Mouse (Mus musculus): Measurements from ENCODE around the gene AL732309.1. TPM values are rescaled to one million over a fixed set of nuclear protein-coding genes. Genes with fewer than 3 reads are reported as not detected.

The AL732309.1 gene
- total RNA-seq (2023) = 10 to 100 TPM in 1 of 2 experiments, 1 to 10 TPM in 1; 9.0 to 11.1 TPM

DNA sequence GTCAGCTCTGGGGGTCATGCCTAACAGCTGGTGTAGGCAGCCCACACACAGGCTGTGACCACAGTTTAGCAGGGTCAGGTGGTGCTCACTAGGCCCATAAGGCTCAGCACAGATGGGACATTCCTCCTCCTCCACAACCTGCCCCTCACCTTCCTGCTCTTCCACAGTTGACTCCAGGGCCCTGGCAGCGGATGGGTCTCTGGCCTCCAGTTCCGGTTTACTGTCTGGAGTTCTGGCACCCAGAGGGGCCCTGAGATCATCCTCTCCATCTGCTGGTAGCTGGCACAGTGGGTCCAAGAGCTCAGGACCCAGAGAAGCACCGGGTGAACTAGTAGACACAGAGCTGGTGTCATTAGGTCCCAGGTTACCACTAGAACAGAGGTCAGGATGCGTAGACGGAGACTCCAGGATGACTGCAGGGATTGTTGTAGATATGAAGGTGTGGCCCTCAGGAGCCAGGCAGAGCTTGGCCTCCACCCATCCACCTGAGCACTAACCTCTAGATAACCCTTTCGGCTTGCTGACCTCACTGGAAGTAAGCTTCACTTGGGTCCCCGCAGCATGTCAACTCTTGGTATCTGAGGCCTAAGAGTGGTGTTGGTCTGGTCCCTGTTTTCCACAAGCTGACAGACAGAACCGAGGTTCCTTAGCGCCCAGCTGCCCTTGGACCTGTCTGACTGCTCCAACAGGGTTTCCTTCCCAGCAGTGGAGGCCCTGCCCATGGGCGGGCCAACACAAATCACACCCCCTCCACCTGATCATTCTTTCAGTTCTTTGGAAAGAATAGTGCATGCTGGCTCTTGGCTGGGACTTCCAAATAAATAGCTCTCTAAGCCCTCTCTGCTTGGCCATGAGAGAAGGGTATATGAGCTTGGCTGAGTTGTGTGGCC is at the start of gene AL732309.1:
AL732309.1 (minus strand) TSS at position 681 of the 890 bp plus-strand sequence.

DNA sequence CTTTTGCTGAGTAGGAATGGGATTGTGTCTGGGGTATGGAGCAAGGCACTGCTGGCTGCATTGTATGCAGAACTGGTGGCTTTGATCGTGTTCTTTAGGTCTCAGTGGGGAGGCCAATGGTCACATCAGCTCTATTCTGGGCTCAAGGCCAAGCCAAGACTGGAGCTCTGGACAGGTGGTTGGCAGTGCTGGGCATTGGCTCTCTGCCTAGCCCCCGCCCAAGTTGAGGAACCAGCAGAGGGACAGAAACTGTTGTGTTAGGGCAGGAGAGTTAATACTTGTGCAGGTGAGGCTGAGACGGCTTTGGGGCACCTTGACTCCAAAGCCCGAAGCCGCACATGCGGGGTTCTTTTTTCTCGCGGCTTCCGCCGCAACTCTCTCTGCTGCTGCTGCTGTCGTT is 43.0 kb upstream of the AL732309.1 start, which contains the start of gene Lrrc26:
Lrrc26 (plus strand) TSS at position 265 of the 400 bp plus-strand sequence.

DNA sequence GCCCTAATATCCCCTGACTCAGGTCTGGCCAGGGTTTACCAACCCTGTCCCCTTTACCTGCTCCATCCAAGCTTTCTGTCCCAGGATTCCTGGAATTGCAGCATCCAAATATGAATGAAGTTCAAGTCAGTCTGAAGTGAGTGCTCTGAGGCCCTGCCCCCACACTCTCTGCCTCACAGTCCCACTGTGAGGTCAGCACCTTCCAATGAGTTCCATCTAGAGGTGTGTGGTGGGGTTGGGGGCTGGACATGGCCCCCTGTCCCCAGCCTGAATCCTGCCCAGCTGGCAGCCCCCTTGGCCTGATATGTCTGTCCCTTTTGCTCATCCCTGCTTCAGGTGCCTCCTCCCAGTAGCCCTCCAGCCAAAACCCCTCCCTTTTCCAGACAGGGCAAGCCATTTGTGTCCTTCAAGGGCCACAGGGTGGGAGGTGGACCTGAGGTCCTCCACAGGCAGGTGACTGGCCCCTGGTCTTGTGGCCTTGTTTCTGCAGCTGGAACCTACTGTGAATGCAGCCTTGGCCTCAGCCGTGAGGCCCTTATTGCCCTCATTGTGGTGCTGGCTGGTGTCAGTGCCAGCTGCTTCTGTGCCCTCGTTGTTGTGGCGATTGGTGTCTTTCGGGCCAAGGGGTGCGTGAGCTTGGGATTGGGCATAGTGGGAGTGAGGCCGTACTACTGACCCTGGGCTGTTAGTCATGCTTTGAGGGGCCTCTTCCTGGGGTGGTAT is 41.4 kb upstream of the AL732309.1 start, which contains the start of gene Tmem210:
Tmem210 (plus strand) TSS at position 219 of the 723 bp plus-strand sequence.

DNA sequence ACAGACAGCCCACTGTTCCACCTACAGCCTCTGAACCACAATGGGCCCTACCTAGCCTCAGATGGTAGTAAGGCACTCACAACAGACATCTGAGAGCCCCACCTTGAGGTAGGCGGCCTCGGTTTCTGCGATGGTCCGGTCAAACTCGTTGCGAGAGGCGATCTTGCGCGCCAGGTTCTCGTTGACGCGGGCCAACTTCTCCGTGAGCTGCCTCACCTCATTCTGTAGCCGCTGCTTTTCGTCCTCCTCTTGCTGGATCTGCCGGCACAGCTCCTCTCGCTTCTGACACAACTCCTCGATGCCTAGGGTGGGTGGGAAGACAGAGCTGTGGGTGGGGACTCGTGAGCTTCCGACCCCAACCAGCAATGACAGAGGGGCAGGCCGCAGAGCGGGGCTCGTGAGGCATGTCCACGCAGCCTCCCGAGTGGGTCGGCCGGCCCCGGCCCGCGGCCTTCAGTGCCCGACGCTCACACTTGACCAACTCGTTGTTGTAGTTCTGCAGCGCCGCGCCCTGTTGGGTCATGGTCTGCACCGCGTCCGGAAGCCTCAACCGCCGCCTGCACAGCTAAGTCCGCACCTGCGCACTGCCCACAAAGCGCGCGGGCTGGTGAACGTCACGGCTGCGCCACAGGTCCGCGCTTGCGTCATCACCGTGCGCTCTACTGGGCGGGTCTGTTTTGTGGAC is 25.3 kb upstream of the AL732309.1 start, which contains the start of the genes Ssna1 and Anapc2:
Ssna1 (minus strand) TSS at position 612 of the 685 bp plus-strand sequence.
Anapc2 (plus strand) TSS at position 652 of the 685 bp plus-strand sequence.

DNA sequence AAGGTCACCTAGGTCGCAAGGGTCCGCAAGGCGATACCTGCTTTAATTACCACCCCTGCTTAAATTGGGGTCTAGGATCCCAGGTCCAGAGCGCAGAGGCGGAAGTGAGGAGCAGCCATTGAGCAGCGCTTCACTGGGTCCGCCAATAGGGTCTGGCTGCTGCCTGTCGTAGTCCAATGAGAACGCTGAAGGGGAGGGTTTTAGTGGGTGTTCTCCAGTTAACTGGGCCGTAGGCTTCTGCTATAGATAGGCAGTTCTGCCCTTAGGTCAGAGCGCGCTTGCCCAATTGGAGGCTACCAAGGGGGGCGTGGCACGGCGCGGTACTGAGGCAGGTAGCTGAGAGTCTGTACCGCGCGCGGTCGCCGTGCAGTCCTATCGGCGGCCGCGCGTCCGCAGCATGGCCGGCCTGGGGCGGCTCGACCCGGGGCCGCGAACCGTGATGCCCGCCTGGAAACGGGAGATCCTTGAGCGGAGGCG is 15.7 kb upstream of the AL732309.1 start, which contains the start of gene Tprn:
Tprn (plus strand) TSS at position 328 of the 477 bp plus-strand sequence.

DNA sequence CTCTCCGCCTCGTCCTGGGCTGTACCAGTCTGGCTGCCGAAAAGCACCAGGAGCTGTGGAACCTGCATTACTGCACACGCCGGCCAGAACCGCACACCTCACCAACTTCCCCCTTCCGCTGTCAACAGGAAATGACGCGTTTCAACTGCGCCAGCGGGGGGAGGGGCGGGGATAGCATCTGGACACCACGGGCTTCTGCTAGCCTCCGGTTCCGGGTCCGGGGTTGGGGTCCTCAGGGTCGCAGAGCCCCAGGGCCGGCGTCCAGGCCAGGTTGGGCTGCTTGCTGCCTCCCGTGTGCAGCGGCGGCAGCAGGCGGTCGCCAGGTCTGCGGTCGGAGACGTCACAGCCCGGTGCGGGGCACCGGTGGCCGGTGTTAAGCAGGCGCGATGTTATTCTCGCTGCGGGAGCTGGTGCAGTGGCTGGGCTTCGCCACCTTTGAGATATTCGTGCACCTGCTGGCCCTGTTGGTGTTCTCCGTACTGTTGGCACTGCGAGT is 8.7 kb upstream of the AL732309.1 start, which contains the start of gene Tmem203:
Tmem203 (plus strand) TSS at position 156 of the 496 bp plus-strand sequence.

DNA sequence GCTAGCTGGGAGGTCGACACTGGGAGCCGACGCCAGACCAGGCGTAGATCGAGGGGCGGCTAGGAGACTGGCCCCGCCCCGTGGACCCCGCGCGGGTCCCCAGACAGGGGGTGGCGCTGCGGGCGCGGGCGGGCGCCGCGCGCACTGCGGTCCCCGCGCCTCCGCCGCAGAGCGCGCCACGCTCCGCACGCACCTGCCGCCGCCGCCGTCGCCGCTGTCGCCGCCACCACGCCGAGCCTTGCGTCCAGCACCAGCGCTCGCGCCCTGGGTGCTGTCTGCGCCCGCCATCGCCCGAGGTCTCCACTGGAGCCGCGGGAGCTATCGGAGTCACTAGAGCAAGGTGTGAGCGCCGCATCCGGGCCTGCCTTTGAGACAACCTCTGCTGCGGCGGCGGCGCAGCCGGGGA is 4.6 kb downstream of the AL732309.1 start, which contains the start of the genes Rnf208 and Cysrt1:
Rnf208 (plus strand) TSS at position 155 of the 406 bp plus-strand sequence.
Cysrt1 (minus strand) TSS at position 352 of the 406 bp plus-strand sequence.

DNA sequence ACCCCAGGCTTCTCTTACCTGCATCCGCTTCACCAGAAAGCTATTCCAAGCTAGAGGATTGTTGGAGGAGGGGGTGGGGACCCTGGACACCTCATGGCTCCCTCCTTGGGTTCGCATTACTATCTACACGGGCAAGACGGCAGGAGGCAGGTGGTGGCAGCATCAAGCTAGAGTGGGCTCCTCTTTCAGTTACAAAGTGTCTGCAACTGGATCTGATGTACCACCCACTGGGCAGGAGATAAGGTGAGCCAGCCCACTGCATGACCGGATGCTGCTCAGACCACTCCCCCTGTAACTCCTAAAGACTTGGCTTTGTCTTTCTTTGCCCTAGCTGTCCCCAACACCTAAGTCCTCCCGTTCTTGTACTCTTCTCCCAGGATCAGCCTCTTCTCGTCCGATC is 10.0 kb downstream of the AL732309.1 start, which contains the start of gene Rnf224:
Rnf224 (minus strand) TSS at position 174 of the 400 bp plus-strand sequence.

DNA sequence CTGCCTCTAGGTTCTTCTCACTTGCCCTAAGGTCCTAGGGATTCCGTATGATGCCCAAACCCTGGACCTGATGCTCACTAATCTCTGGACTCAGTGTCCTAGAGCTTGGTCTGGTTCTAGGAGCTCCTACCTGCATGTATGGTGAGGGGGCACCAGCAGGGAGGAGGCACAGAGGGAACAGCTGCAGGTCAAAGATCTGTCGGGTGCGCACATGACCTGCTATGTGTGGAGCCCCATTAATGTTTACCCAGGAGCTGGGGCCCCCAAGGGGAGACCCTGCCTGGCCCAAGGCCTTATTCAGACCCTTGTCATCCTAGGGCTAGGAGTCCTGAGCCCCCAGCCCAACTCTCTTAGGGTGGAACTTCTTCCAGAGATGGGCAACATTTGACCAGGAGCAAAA is 12.6 kb downstream of the AL732309.1 start, which contains the start of gene Slc34a3:
Slc34a3 (minus strand) TSS at position 315 of the 400 bp plus-strand sequence.

DNA sequence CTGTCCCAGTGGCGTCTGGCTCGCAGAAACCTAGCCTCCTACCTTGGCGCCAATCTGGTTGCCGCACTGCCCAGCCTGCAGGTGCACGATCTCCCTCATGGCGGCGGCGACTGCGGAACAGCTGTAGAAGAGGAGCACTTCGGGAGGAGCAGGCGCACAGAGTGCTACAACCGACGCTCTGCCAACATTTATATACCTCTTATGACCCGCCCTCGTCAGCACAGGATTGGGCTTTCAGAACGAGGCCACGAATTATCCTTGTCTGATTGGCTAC is 22.2 kb downstream of the AL732309.1 start, which contains the start of gene Tubb4b:
Tubb4b (minus strand) TSS at position 211 of the 274 bp plus-strand sequence.

DNA sequence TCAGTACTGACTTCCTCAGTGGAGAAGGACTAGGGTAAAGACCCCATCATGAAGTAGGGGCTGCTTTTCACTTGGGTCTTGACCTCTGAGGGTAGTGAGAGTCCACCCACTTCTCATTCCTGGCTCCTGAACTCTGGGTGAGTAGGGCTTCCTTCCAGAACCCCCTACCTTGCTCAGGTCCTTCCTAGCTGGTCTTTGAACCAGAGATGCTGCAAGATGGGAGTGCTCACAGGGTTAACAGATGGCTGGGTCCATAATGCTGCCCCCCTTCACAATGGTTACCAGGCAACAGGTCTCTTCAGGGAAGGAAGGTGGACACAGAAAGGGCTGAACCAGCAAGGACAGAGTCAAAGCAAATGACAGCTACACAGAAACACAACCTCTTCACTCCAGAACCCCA is 28.2 kb downstream of the AL732309.1 start, which contains the start of gene Fam166a:
Fam166a (plus strand) TSS at position 301 of the 400 bp plus-strand sequence.

DNA sequence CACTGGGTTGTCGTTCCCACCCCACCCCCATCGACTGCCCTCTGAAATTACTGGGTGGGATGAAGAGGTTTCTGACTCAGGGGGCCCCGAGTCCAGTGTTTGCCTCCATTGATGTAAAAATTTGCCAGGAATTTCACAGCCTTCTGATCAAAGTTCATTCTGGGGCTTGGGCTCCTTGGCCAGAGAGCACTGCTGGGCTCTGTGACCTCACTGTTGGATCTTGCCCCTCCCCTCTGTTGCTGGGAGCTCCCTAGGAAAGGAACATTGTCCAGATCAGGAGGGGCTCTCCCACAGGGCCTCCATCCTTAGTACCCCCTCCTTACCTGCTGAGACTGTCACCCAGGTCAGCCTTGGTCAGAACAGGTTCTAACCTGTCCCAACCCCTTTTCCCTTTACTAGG is 32.2 kb downstream of the AL732309.1 start, which contains the start of gene Stpg3:
Stpg3 (minus strand) TSS at position 194 of the 400 bp plus-strand sequence.

DNA sequence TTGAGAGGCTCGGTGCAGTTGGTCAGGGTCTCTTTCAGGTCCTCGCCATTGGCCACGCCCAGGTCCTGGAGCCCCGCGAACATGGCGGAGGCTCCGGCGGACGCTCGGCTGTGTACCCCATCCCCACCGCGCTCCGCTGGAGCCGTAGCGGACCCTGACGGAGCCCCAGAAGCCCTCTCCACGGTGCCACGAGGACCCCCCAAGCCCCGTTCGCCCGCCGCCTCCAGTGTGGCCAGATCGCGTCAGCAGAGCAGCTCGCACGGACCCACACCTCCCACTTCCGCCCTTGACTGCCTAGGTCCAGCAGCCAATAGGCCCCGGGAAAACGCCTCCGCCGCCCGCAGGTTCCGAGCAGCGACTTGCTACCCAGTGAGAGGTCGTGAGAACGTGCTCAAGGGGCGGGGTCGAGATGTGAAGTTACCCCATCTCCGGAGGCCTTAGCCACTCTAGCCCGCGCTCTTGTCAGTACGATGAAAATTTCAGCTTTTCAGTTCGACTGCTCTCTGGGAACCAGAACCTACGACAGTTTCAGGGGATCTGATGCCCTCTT is 35.5 kb downstream of the AL732309.1 start, which contains the start of gene Nelfb:
Nelfb (minus strand) TSS at position 369 of the 550 bp plus-strand sequence.

DNA sequence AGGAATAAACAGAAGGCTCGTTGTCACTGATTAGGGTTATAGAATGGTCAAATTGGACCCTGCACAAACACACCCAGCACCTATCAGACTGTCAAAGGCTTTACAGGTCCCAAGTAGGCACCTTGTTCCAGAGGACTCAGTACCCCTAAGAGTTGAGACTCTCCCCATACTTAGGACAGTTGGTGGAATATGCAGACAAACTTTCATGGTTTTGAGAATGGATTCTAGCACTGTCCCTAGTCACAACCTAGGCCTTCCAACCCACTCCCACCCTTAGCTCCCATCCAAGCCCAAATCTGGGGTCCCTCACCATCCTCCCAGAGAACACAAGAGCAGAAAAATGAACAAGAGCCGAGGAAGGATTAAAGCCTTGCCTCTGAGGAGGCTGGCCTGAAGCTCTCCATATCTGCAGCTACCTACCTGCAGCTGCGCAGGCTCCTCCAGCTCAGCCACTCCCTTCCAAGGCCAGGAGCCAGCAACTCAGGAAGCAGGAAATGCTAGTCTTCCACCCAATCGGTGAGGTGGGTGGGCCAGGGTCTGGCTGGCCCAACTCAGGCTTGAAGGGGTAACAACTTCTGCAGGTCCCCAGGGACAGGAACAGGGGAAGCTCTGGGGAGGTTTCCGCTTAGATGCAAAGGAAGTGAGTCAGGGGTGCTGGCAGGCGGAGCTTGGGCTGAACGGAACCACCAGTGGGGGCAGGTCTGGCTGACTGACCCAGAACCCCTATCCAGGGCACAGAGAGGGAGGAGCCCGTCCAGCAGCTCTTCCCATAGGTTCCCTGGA is 50.3 kb downstream of the AL732309.1 start, which contains the start of gene Tor4a:
Tor4a (minus strand) TSS at position 715 of the 783 bp plus-strand sequence.

Other genes starting within 250 kb of the AL732309.1 start
- gene Nsmf, start 192.5 kb downstream of the AL732309.1 start, total RNA-seq (2023) = 10 to 100 TPM; 26.3 to 27.9 TPM
- gene Entpd8, start 166.6 kb downstream of the AL732309.1 start, total RNA-seq (2023) = not detected
- gene Noxa1, start 151.7 kb downstream of the AL732309.1 start, total RNA-seq (2023) = under 1 TPM; 0.35 to 0.71 TPM
- 1 to 10 TPM; 2.8 to 5.0 TPM for gene Nrarp, start 66.1 kb downstream of the AL732309.1 start, total RNA-seq (2023)
- gene Tor4a, start 50.0 kb downstream of the AL732309.1 start, total RNA-seq (2023) = 10 to 100 TPM; 35.7 to 39.1 TPM
- gene Nelfb, start 35.4 kb downstream of the AL732309.1 start, total RNA-seq (2023) = 10 to 100 TPM; 74.8 to 89.9 TPM
- under 1 TPM in 1 of 2 experiments, not detected in 1; 0.50 TPM for gene Stpg3, start 32.2 kb downstream of the AL732309.1 start, total RNA-seq (2023)
- gene Fam166a, start 28.1 kb downstream of the AL732309.1 start, total RNA-seq (2023) = not detected
- gene Tubb4b, start 22.2 kb downstream of the AL732309.1 start, total RNA-seq (2023) = 100 to 1,000 TPM; 122 to 138 TPM
- gene Slc34a3, start 12.5 kb downstream of the AL732309.1 start, total RNA-seq (2023) = not detected
- gene Rnf224, start 10.1 kb downstream of the AL732309.1 start, total RNA-seq (2023) = not detected
- gene Rnf208, start 4.6 kb downstream of the AL732309.1 start, total RNA-seq (2023) = 1 to 10 TPM in 1 of 2 experiments, under 1 TPM in 1; 0.82 to 1.4 TPM
- not detected for gene Cysrt1, start 4.4 kb downstream of the AL732309.1 start, total RNA-seq (2023)
- gene Tmem203, start 8.6 kb upstream of the AL732309.1 start, total RNA-seq (2023) = 10 to 100 TPM; 16.7 to 17.9 TPM
- 10 to 100 TPM; 15.9 to 22.1 TPM for gene Tprn, start 15.8 kb upstream of the AL732309.1 start, total RNA-seq (2023)
- 10 to 100 TPM; 43.8 to 45.5 TPM for gene Ssna1, start 25.6 kb upstream of the AL732309.1 start, total RNA-seq (2023)
- 100 to 1,000 TPM; 108 to 110 TPM for gene Anapc2, start 25.6 kb upstream of the AL732309.1 start, total RNA-seq (2023)
- not detected for gene Tmem210, start 41.3 kb upstream of the AL732309.1 start, total RNA-seq (2023)
- gene Lrrc26, start 43.1 kb upstream of the AL732309.1 start, total RNA-seq (2023) = not detected
- not detected for gene Grin1, start 72.3 kb upstream of the AL732309.1 start, total RNA-seq (2023)
- 10 to 100 TPM; 46.4 to 46.6 TPM for gene Man1b1, start 85.5 kb upstream of the AL732309.1 start, total RNA-seq (2023)
- gene Dpp7, start 109.5 kb upstream of the AL732309.1 start, total RNA-seq (2023) = 10 to 100 TPM; 10.7 to 22.7 TPM
- 10 to 100 TPM in 1 of 2 experiments, 1 to 10 TPM in 1; 8.9 to 12.4 TPM for gene Uap1l1, start 118.8 kb upstream of the AL732309.1 start, total RNA-seq (2023)
- 1 to 10 TPM in 1 of 2 experiments, under 1 TPM in 1; 0.39 to 2.7 TPM for gene Sapcd2, start 125.5 kb upstream of the AL732309.1 start, total RNA-seq (2023)
- not detected for gene Entpd2, start 149.0 kb upstream of the AL732309.1 start, total RNA-seq (2023)
- gene Npdc1, start 152.5 kb upstream of the AL732309.1 start, total RNA-seq (2023) = 1 to 10 TPM; 3.3 to 3.8 TPM
- under 1 TPM; 0.39 to 0.73 TPM for gene Fut7, start 176.4 kb upstream of the AL732309.1 start, total RNA-seq (2023)
- 10 to 100 TPM; 82.9 to 83.2 TPM for gene Abca2, start 181.8 kb upstream of the AL732309.1 start, total RNA-seq (2023)
- 1 to 10 TPM in 1 of 2 experiments, not detected in 1; 1.4 TPM for gene Clic3, start 210.0 kb upstream of the AL732309.1 start, total RNA-seq (2023)
- gene Paxx, start 214.2 kb upstream of the AL732309.1 start, total RNA-seq (2023) = 10 to 100 TPM; 71.5 to 79.3 TPM
- not detected for gene Ptgds, start 223.2 kb upstream of the AL732309.1 start, total RNA-seq (2023)
- gene Lcn12, start 247.0 kb upstream of the AL732309.1 start, total RNA-seq (2023) = not detected

All from T-cell, adult 66 days (primary cell).